Comparison of ENCODE assay signal across 9 mouse cellular contexts in genomic region chr19:40345684-40346083, GRCm38 (mm10).
DNase-seq lines count a peak whose midpoint lies in the region; ATAC-seq and TF ChIP-seq lines count a peak whose summit lies in the region.
"Had no signal": no experiment of that assay in that cellular context is flagged by ENCODE, and none has a peak within 500 bp of the region (broad histone marks: within the 10 kb centered on the region; RNA-seq: fewer than 3 reads in every experiment).

No protein-coding gene starts in this region.

- peak; percentile 47 for DNase-seq in cerebellum, adult 11 months
- DNase-seq in cerebellum, adult 9-11 months = no peak
- DNase-seq in urinary bladder, postnatal 14 days (ENCODE audit: low spot score) = peak; percentile 59
- no peak for DNase-seq in urinary bladder, adult 2 months (ENCODE audit: low spot score)
- DNase-seq in embryonic facial prominence, embryonic 11.5 days (ENCODE audit: low spot score) = peak; percentile 76
- peak; percentile 60 for DNase-seq in kidney, adult 2 months
- DNase-seq in lung, postnatal 14 days = peak; percentile 62

- TF ChIP-seq CTCF in kidney, adult 2 months (conservative IDR thresholded peaks at IDR 0.05; ENCODE audit: insufficient read depth, insufficient read length, low read depth, low read length) = peak; percentile 94

- no peaks in the 10 kb centered on the region for H3K36me3 ChIP-seq in embryonic facial prominence, embryonic 11.5 days (replicated peaks; ENCODE audit: control insufficient read depth, insufficient read depth, low read depth, low read length)
- H3K36me3 ChIP-seq in kidney, adult 2 months (ENCODE audit: control insufficient read depth, insufficient read depth, low read length) = no peaks in the 10 kb centered on the region; the same call in 1 of the 2 replicates
- H3K36me3 ChIP-seq in stomach, embryonic 15.5 days = peaks cover 3% of the 10 kb centered on the region; the same call in 1 of the 2 replicates
- H3K36me3 ChIP-seq: limb, embryonic 13.5 days had no signal

- WGBS in embryonic facial prominence, embryonic 11.5 days = 18% methylated on average over 5 of the region's 5 CpGs
- 31% methylated on average over 5 of the region's 5 CpGs for WGBS in kidney, adult 2 months
- WGBS in stomach, embryonic 15.5 days = 17% methylated on average over 5 of the region's 5 CpGs

- H3K9me3 ChIP-seq in embryonic facial prominence, embryonic 11.5 days (replicated peaks; ENCODE audit: control insufficient read depth, low read length) = no peaks in the 10 kb centered on the region
- no peaks in the 10 kb centered on the region for H3K9me3 ChIP-seq in stomach, embryonic 15.5 days
- H3K9me3 ChIP-seq: limb, embryonic 13.5 days had no signal

- no peak overlapping the region for H3K9ac ChIP-seq in embryonic facial prominence, embryonic 11.5 days (replicated peaks; ENCODE audit: low read length)
- H3K9ac ChIP-seq in stomach, embryonic 15.5 days = no peak overlapping the region
- H3K9ac ChIP-seq: limb, embryonic 13.5 days had no signal

- no peaks in the 10 kb centered on the region for H3K27me3 ChIP-seq in embryonic facial prominence, embryonic 11.5 days (ENCODE audit: control insufficient read depth, insufficient read depth, low read length)
- no peaks in the 10 kb centered on the region for H3K27me3 ChIP-seq in kidney, adult 2 months (replicated peaks; ENCODE audit: control insufficient read depth, insufficient read depth, low read length)
- H3K27me3 ChIP-seq in stomach, embryonic 15.5 days (replicated peaks) = no peaks in the 10 kb centered on the region
- H3K27me3 ChIP-seq: limb, embryonic 13.5 days had no signal

- H3K4me3 ChIP-seq in embryonic facial prominence, embryonic 11.5 days (ENCODE audit: low read depth, low read length) = no peak overlapping the region
- H3K4me3 ChIP-seq in kidney, adult 2 months (ENCODE audit: insufficient read depth, low read depth, low read length) = no peak overlapping the region
- H3K4me3 ChIP-seq in stomach, embryonic 15.5 days (replicated peaks) = no peak overlapping the region
- H3K4me3 ChIP-seq: limb, embryonic 13.5 days had no signal

- H3K4me1 ChIP-seq in embryonic facial prominence, embryonic 11.5 days (ENCODE audit: control insufficient read depth, insufficient read depth, low read length) = no peaks in the 10 kb centered on the region
- H3K4me1 ChIP-seq in kidney, adult 2 months (ENCODE audit: control insufficient read depth, insufficient read depth, low read length) = no peaks in the 10 kb centered on the region
- H3K4me1 ChIP-seq in stomach, embryonic 15.5 days = 0 out of 2 replicates have a peak, but pooled peaks cover 2% of the 10 kb centered on the region

- no peak for TF ChIP-seq POLR2A in kidney, adult 2 months (IDR thresholded peaks at IDR 0.05; ENCODE audit: low read depth, low read length)

- ATAC-seq in embryonic facial prominence, embryonic 11.5 days (replicated peaks; ENCODE audit: insufficient number of reproducible peaks, low FRiP score, low TSS enrichment, low read depth) = no peak
- no peak for ATAC-seq in stomach, embryonic 15.5 days (ENCODE audit: insufficient read depth, low FRiP score, low read depth)

- no peak overlapping the region for H3K27ac ChIP-seq in embryonic facial prominence, embryonic 11.5 days (replicated peaks; ENCODE audit: low read depth, low read length)
- no peak overlapping the region for H3K27ac ChIP-seq in kidney, adult 2 months (ENCODE audit: insufficient read depth, low read depth, low read length)
- H3K27ac ChIP-seq in stomach, embryonic 15.5 days = peak overlapping the region; percentile 61; the same call in 1 of the 2 replicates
- H3K27ac ChIP-seq: limb, embryonic 13.5 days had no signal

- no peak overlapping the region for H3K4me2 ChIP-seq in embryonic facial prominence, embryonic 11.5 days (ENCODE audit: low read depth, low read length)
- no peak overlapping the region for H3K4me2 ChIP-seq in stomach, embryonic 15.5 days
- H3K4me2 ChIP-seq: limb, embryonic 13.5 days had no signal

Comparison
In these comparisons a context has a peak if more than half of its experiments do, and no peak if none do; other contexts are left out.
1. DNase-seq: peak in cerebellum, adult 11 months (single experiment), urinary bladder, postnatal 14 days (single experiment), embryonic facial prominence, embryonic 11.5 days (single experiment), kidney, adult 2 months (single experiment) and lung, postnatal 14 days (single experiment); none in cerebellum, adult 9-11 months (single experiment) and urinary bladder, adult 2 months (single experiment).